Mouse (Mus musculus) liver, embryonic 14.5 days (tissue): ENCODE results near the gene Dclre1a. TPM values are rescaled to one million over a fixed set of nuclear protein-coding genes. Genes with fewer than 3 reads are reported as not detected.

ENCODE experiments used
- ATAC-seq: fragments of 200-750 bp; cut with Nextera tagmentation; 2 replicates; pipeline ENCODE4 v1.8.0; 2017; ENCODE audit warnings: moderate number of reproducible peaks, mild to moderate bottlenecking, moderate library complexity; ENCODE audit not compliant: insufficient read depth
- DNase-seq, 3 experiments: peaks; one replicate each; pipeline ENCODE4 v3.0.0-alpha.2; 2012 to 2013; ENCODE audit warnings: low read depth in 3 of 3, low spot score in 3 of 3
- H3K27ac ChIP-seq: fragments of 300-500 bp; sonication (generic); 2 replicates; pipeline ENCODE4 v1.5.1; 2014; ENCODE audit warnings: moderate library complexity, mild to moderate bottlenecking, control low read depth, inconsistent platforms
- H3K27me3 ChIP-seq: fragments of 300-500 bp; sonication (generic); 2 replicates; pipeline ENCODE4 v1.6.1; 2014; ENCODE audit warnings: mild to moderate bottlenecking, low read length, moderate library complexity; ENCODE audit not compliant: control insufficient read depth, insufficient read depth
- H3K36me3 ChIP-seq: fragments of 300-500 bp; sonication (generic); replicated peaks from 2 replicates; pipeline ENCODE4 v1.6.1; 2014; ENCODE audit warnings: low read depth; ENCODE audit not compliant: control insufficient read depth, insufficient read depth
- H3K4me1 ChIP-seq, 2 experiments: fragments of 200-500 bp in 1 of 2; fragments of 300-500 bp in 1 of 2; sonication (generic) in 1 of 2; replicated peaks; 2 replicates each; pipeline ENCODE4 v1.6.1; 2012 to 2014; ENCODE audit warnings: antibody characterized with exemption in 1 of 2, inconsistent platforms in 1 of 2, low read length in 1 of 2; ENCODE audit not compliant: control insufficient read depth in 2 of 2, insufficient read depth in 2 of 2
- H3K4me2 ChIP-seq: fragments of 300-500 bp; sonication (generic); 2 replicates; pipeline ENCODE4 v1.6.1; 2014; ENCODE audit warnings: low read depth, mild to moderate bottlenecking, control low read depth, moderate library complexity
- H3K4me3 ChIP-seq, 2 experiments: fragments of 200-500 bp in 1 of 2; fragments of 300-500 bp in 1 of 2; sonication (generic) in 1 of 2; 2 replicates each; pipeline ENCODE4 v1.5.1; 2012 to 2014; ENCODE audit warnings: low read depth in 2 of 2, low read length in 2 of 2, mild to moderate bottlenecking in 2 of 2, control low read depth in 1 of 2, inconsistent platforms in 1 of 2, moderate library complexity in 1 of 2; ENCODE audit not compliant: insufficient read depth in 1 of 2
- H3K9ac ChIP-seq: fragments of 300-500 bp; sonication (generic); replicated peaks from 2 replicates; pipeline ENCODE4 v1.6.1; 2014; ENCODE audit warnings: mild to moderate bottlenecking, control low read depth, moderate library complexity
- H3K9me3 ChIP-seq: fragments of 300-500 bp; sonication (generic); 2 replicates; pipeline ENCODE4 v1.6.1; 2016; ENCODE audit warnings: low read length, mixed read lengths; ENCODE audit not compliant: control insufficient read depth
- CTCF ChIP-seq: IDR thresholded peaks from 2 replicates; pipeline ENCODE4 v1.5.1; 2016; ENCODE audit warnings: antibody characterized with exemption, low read depth, control low read depth
- EP300 ChIP-seq: IDR thresholded peaks from 2 replicates; pipeline ENCODE4 v1.6.1; 2016; ENCODE audit warnings: antibody characterized with exemption, low read depth
- WGBS: fragments of 180-500 bp; shearing (Covaris S2); extraction: QIAGEN DNeasy Blood & Tissue Kit; methylation state at CpG from one replicate; pipeline ENCODE4 v1.1.7; 2014; ENCODE audit not compliant: insufficient replicate concordance; 5-methylcytosine and 5-hydroxymethylcytosine counted together
- polyA plus RNA-seq, 2 experiments: library from polyadenylated mRNA; depleted of rRNA in 1 of 2; stranded (reverse) in 1 of 2; unstranded in 1 of 2; fragments of >200 nt; fragmentation: Nextera tagmentation in 1 of 2; extraction: Ambion mirVana in 1 of 2; gene quantifications; 2 replicates each; pipeline versions ENCODE4 v1.2.1 to v1.2.3; 2012 to 2014

The Dclre1a gene
- polyA plus RNA-seq, 2 experiments = 12.0 to 17.9 TPM

GRCm38 (mm10) chr19:56577801-56578200 is 29.8 kb upstream of the Dclre1a start:
- 0 out of 4 replicates have a peak, but pooled peaks cover 0 to 3% of the 10 kb centered on the region in 2 experiments for H3K4me1 ChIP-seq
- no peak overlapping the region for H3K4me3 ChIP-seq
- H3K27me3 ChIP-seq = no peaks in the 10 kb centered on the region
- ATAC-seq (peak; percentile 26; the same call in 1 of the 2 replicates), DNase-seq (no peak)
- H3K27ac ChIP-seq = no peak overlapping the region
- no peak overlapping the region for H3K4me2 ChIP-seq
- 44% methylated on average over 1 of the region's 1 CpGs for WGBS
- no peak for TF ChIP-seq EP300
- TF ChIP-seq CTCF = no peak
- peaks cover 5% of the 10 kb centered on the region; the same call in 1 of the 2 replicates for H3K36me3 ChIP-seq
- no peak overlapping the region for H3K9ac ChIP-seq
- no peaks in the 10 kb centered on the region for H3K9me3 ChIP-seq

GRCm38 (mm10) chr19:56573184-56573583 is 25.2 kb upstream of the Dclre1a start:
- no peak overlapping the region for H3K4me2 ChIP-seq
- H3K27me3 ChIP-seq = no peaks in the 10 kb centered on the region
- peaks cover 5% of the 10 kb centered on the region for H3K36me3 ChIP-seq
- H3K4me3 ChIP-seq = no peak overlapping the region
- no peaks in the 10 kb centered on the region for H3K9me3 ChIP-seq
- H3K4me1 ChIP-seq = peaks cover 0 to 9% of the 10 kb centered on the region in 2 experiments; a peak in 2 of 4 replicates
- no peak for ATAC-seq
- DNase-seq = no peak
- WGBS = 89% methylated on average over 6 of the region's 6 CpGs
- TF ChIP-seq CTCF (no peak), EP300 (no peak)
- no peak overlapping the region for H3K9ac ChIP-seq
- no peak overlapping the region for H3K27ac ChIP-seq

- H3K9me3 ChIP-seq = no peaks in the 10 kb centered on the region
- WGBS = 85% methylated on average over 5 of the region's 5 CpGs
- peaks cover 0 to 8% of the 10 kb centered on the region in 2 experiments; a peak in 2 of 4 replicates for H3K4me1 ChIP-seq
- ATAC-seq = no peak
- H3K9ac ChIP-seq = no peak overlapping the region
- no peak overlapping the region for H3K4me2 ChIP-seq
- no peak for DNase-seq
- H3K36me3 ChIP-seq = peaks cover under 1% of the 10 kb centered on the region
- no peaks in the 10 kb centered on the region for H3K27me3 ChIP-seq
- H3K4me3 ChIP-seq = no peak overlapping the region
- no peak overlapping the region for H3K27ac ChIP-seq
- TF ChIP-seq CTCF (no peak), EP300 (no peak)
Measured at GRCm38 (mm10) chr19:56571913-56572312, 23.9 kb upstream of the Dclre1a start.

DNA sequence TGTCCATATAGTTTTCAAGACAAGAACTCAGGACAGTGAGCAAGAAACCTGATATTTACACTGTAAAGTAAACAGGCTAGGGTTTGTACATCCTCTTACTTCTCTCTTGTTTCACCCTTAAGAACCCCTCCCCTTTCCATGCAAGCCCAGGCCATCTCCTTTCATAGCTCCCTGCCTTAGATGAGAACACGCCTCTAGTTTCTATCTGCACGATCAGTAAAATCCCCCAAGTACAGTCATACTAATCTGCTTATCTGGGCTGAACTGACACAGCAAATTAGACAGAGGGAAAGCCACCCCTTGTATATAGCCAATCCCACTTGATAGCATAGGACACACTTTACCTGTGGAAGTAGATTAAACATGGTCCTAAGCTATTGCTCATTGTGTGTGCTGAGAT is 23.2 kb upstream of the Dclre1a start:
- peaks cover 0 to 11% of the 10 kb centered on the region in 2 experiments; a peak in 2 of 4 replicates for H3K4me1 ChIP-seq
- H3K9ac ChIP-seq = no peak overlapping the region
- TF ChIP-seq EP300 = no peak
- no peak for TF ChIP-seq CTCF
- WGBS = 34% methylated on average over 2 of the region's 2 CpGs
- DNase-seq (no peak), ATAC-seq (peak; percentile 26; the same call in 1 of the 2 replicates)
- no peak overlapping the region for H3K4me3 ChIP-seq
- no peak overlapping the region for H3K27ac ChIP-seq
- no peaks in the 10 kb centered on the region; the same call in none of the 2 replicates for H3K36me3 ChIP-seq
- H3K27me3 ChIP-seq = no peaks in the 10 kb centered on the region
- no peaks in the 10 kb centered on the region for H3K9me3 ChIP-seq
- no peak overlapping the region for H3K4me2 ChIP-seq

DNA sequence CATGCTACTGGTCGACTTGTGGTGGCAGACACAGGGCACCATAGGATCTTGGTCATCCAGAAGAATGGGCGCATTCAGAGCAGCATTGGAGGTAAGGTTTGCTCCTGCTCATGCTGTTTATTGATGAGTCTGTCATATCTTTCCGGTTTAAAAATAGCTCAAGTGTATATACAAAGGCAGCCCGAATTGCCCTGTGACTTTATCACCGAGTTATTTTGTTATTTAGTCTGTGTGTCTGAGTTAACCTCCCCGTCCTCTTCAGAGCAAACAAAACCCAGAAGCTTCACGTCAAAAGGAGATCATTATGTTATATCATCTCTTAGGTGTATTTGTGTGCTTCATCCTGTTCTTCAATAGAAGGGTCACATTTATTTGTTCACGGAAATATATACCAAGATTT is 22.8 kb upstream of the Dclre1a start:
- Histone ChIP-seq H3K36me3 (no peaks in the 10 kb centered on the region; the same call in none of the 2 replicates), H3K27me3 (no peaks in the 10 kb centered on the region), H3K9me3 (no peaks in the 10 kb centered on the region), H3K4me1 (peaks cover 0 to 11% of the 10 kb centered on the region in 2 experiments; a peak in 2 of 4 replicates), H3K9ac (no peak overlapping the region), H3K4me3 (no peak overlapping the region), H3K4me2 (no peak overlapping the region), H3K27ac (no peak overlapping the region)
- TF ChIP-seq EP300 (no peak), CTCF (no peak)
- ATAC-seq (no peak), DNase-seq (no peak)
- WGBS = 71% methylated on average over 8 of the region's 8 CpGs
